Mouse (Mus musculus) MEL (cell line): ENCODE measurements at regions not wholly inside any gene's neighbourhood (a gene's known extent, or its start where the extent isn't known, plus 50 kb on each side); places are given as distances from the start of the nearest gene placed in this dataset.

ENCODE experiments used
- DNase-seq: peaks from one replicate; pipeline ENCODE4 v3.0.0; 2011; ENCODE audit warnings: low read depth, low spot score
- H3K27ac ChIP-seq: 2 replicates; pipeline ENCODE4 v1.5.1; 2012; ENCODE audit warnings: low read depth, mild to moderate bottlenecking, control low read depth, low read length, moderate library complexity; ENCODE audit not compliant: control insufficient read depth
- H3K27me3 ChIP-seq, 2 experiments: fragments of 150-350 bp in 1 of 2; sonication (generic) in 1 of 2; 2 replicates each; pipeline ENCODE4 v1.6.1; 2012; ENCODE audit warnings: low read length in 2 of 2, mild to moderate bottlenecking in 2 of 2, improper control_type of control experiment in 1 of 2, moderate library complexity in 1 of 2; ENCODE audit not compliant: insufficient read depth in 2 of 2, control insufficient read depth in 1 of 2
- H3K36me3 ChIP-seq, 2 experiments: 2 replicates each; pipeline ENCODE4 v1.6.1; 2012 to 2014; ENCODE audit warnings: low read length in 2 of 2, improper control_type of control experiment in 1 of 2, inconsistent platforms in 1 of 2, mild to moderate bottlenecking in 1 of 2; ENCODE audit not compliant: insufficient read depth in 2 of 2, control insufficient read depth in 1 of 2
- H3K4me1 ChIP-seq, 2 experiments: fragments of 150-350 bp in 1 of 2; sonication (generic) in 1 of 2; 2 replicates each; pipeline ENCODE4 v1.6.1; 2012; ENCODE audit warnings: low read length in 2 of 2, improper control_type of control experiment in 1 of 2, mild to moderate bottlenecking in 1 of 2; ENCODE audit not compliant: insufficient read depth in 2 of 2, control insufficient read depth in 1 of 2
- H3K4me3 ChIP-seq, 2 experiments: fragments of 150-350 bp in 1 of 2; sonication (generic) in 1 of 2; 2 replicates each; pipeline ENCODE4 v1.5.1; 2012; ENCODE audit warnings: low read depth in 2 of 2, low read length in 2 of 2, mild to moderate bottlenecking in 2 of 2, moderate library complexity in 2 of 2, control low read depth in 1 of 2, improper control_type of control experiment in 1 of 2; ENCODE audit not compliant: control insufficient read depth in 1 of 2, insufficient read depth in 1 of 2
- H3K79me2 ChIP-seq: 2 replicates; pipeline ENCODE4 v1.6.1; 2012; ENCODE audit warnings: mild to moderate bottlenecking, low read length, moderate library complexity; ENCODE audit not compliant: control insufficient read depth, poor library complexity, insufficient read depth
- H3K9ac ChIP-seq: 2 replicates; pipeline ENCODE4 v1.6.1; 2012; ENCODE audit warnings: low read depth, mild to moderate bottlenecking, control low read depth, low read length, moderate library complexity; ENCODE audit not compliant: control insufficient read depth, poor library complexity, severe bottlenecking
- H3K9me3 ChIP-seq: fragments of 150-350 bp; sonication (generic); replicated peaks from 2 replicates; pipeline ENCODE4 v1.6.1; 2012; ENCODE audit warnings: mild to moderate bottlenecking, low read length, improper control_type of control experiment, moderate library complexity; ENCODE audit not compliant: insufficient read depth
- BHLHE40 ChIP-seq: IDR thresholded peaks from 2 replicates; pipeline ENCODE4 v1.6.1; 2012; ENCODE audit warnings: low read depth, mild to moderate bottlenecking, inconsistent platforms, low read length, improper control_type of control experiment, borderline replicate concordance
- CHD2 ChIP-seq: IDR thresholded peaks from 2 replicates; pipeline ENCODE4 v1.6.1; 2011; ENCODE audit warnings: low read length, improper control_type of control experiment
- CTCF ChIP-seq, 3 experiments: IDR thresholded peaks in 2 of 3; conservative IDR thresholded peaks in 1 of 3; 2 replicates each; pipeline ENCODE4 v1.5.1; 2011 to 2012; ENCODE audit warnings: low read length in 3 of 3, low read depth in 2 of 3, mild to moderate bottlenecking in 2 of 3, improper control_type of control experiment in 1 of 3, inconsistent platforms in 1 of 3, mixed read lengths in 1 of 3, moderate library complexity in 1 of 3; ENCODE audit not compliant: control insufficient read depth in 1 of 3, insufficient read depth in 1 of 3, poor library complexity in 1 of 3, severe bottlenecking in 1 of 3
- E2F4 ChIP-seq: IDR thresholded peaks from 2 replicates; pipeline ENCODE4 v1.6.1; 2011; ENCODE audit warnings: low read depth, low read length, improper control_type of control experiment, borderline replicate concordance
- ELF1 ChIP-seq: IDR thresholded peaks from 2 replicates; pipeline ENCODE4 v1.6.1; 2014; ENCODE audit warnings: low read depth, mild to moderate bottlenecking, inconsistent platforms, low read length, improper control_type of control experiment, moderate library complexity
- ETS1 ChIP-seq: IDR thresholded peaks from 2 replicates; pipeline ENCODE4 v1.6.1; 2012; ENCODE audit warnings: low read depth, mild to moderate bottlenecking, inconsistent platforms, low read length, improper control_type of control experiment, moderate library complexity
- GABPA ChIP-seq: IDR thresholded peaks from 2 replicates; pipeline ENCODE4 v1.6.1; 2012; ENCODE audit warnings: low read depth, mild to moderate bottlenecking, inconsistent platforms, low read length, improper control_type of control experiment, moderate library complexity
- JUND ChIP-seq: IDR thresholded peaks from 2 replicates; pipeline ENCODE4 v1.6.1; 2011; ENCODE audit warnings: low read depth, mild to moderate bottlenecking, improper control_type of control experiment, low read length
- MAFK ChIP-seq: IDR thresholded peaks from 2 replicates; pipeline ENCODE4 v1.6.1; 2011; ENCODE audit warnings: low read depth, mild to moderate bottlenecking, low read length, improper control_type of control experiment, borderline replicate concordance
- MYC ChIP-seq: IDR thresholded peaks from 2 replicates; pipeline ENCODE4 v1.6.1; 2011; ENCODE audit warnings: low read depth, mild to moderate bottlenecking, low read length, improper control_type of control experiment, moderate library complexity
- NRF1 ChIP-seq: IDR thresholded peaks from 2 replicates; pipeline ENCODE4 v1.6.1; 2014; ENCODE audit warnings: low read depth, mild to moderate bottlenecking, inconsistent platforms, low read length, improper control_type of control experiment, moderate library complexity; ENCODE audit not compliant: poor library complexity, insufficient read depth, severe bottlenecking
- POLR2A ChIP-seq, 2 experiments: IDR thresholded peaks; 2 replicates each; pipeline ENCODE4 v1.6.1; 2011 to 2012; ENCODE audit warnings: low read length in 2 of 2, mild to moderate bottlenecking in 2 of 2, control low read depth in 1 of 2, improper control_type of control experiment in 1 of 2, low read depth in 1 of 2, moderate library complexity in 1 of 2; ENCODE audit not compliant: control insufficient read depth in 1 of 2, insufficient read depth in 1 of 2, poor library complexity in 1 of 2
- POLR2AphosphoS2 ChIP-seq: IDR thresholded peaks from 2 replicates; pipeline ENCODE4 v1.6.1; 2011; ENCODE audit warnings: low read length, improper control_type of control experiment
- POLR2AphosphoS5 ChIP-seq: IDR thresholded peaks from 2 replicates; pipeline ENCODE4 v1.6.1; 2012; ENCODE audit warnings: low read depth, borderline replicate concordance, mild to moderate bottlenecking, inconsistent platforms, low read length, moderate library complexity, mixed read lengths
- RCOR1 ChIP-seq: IDR thresholded peaks from 2 replicates; pipeline ENCODE4 v1.6.1; 2012; ENCODE audit warnings: low read depth, mild to moderate bottlenecking, inconsistent platforms, low read length, improper control_type of control experiment
- SIN3A ChIP-seq: IDR thresholded peaks from 2 replicates; pipeline ENCODE4 v1.6.1; 2012; ENCODE audit warnings: low read length, improper control_type of control experiment, inconsistent platforms
- SMC3 ChIP-seq: IDR thresholded peaks from 2 replicates; pipeline ENCODE4 v1.6.1; 2011; ENCODE audit warnings: low read depth, low read length, improper control_type of control experiment
- TBP ChIP-seq: IDR thresholded peaks from 2 replicates; pipeline ENCODE4 v1.8.0; 2011; ENCODE audit warnings: low read depth, low read length, improper control_type of control experiment
- UBTF ChIP-seq: IDR thresholded peaks from 2 replicates; pipeline ENCODE4 v1.6.1; 2012; ENCODE audit warnings: low read depth, mild to moderate bottlenecking, inconsistent platforms, low read length, improper control_type of control experiment, moderate library complexity, borderline replicate concordance; ENCODE audit not compliant: insufficient read depth
- USF1 ChIP-seq: IDR thresholded peaks from 2 replicates; pipeline ENCODE4 v1.6.1; 2014; ENCODE audit warnings: low read depth, mild to moderate bottlenecking, inconsistent platforms, low read length, improper control_type of control experiment, moderate library complexity
- ZKSCAN1 ChIP-seq: IDR thresholded peaks from 2 replicates; pipeline ENCODE4 v1.6.1; 2012; ENCODE audit warnings: low read depth, mild to moderate bottlenecking, inconsistent platforms, low read length, improper control_type of control experiment, moderate library complexity
- ZMIZ1 ChIP-seq: IDR thresholded peaks from 2 replicates; pipeline ENCODE4 v1.6.1; 2012; ENCODE audit warnings: low read depth, mild to moderate bottlenecking, inconsistent platforms, low read length, improper control_type of control experiment, moderate library complexity

- no peak overlapping the region for H3K27ac ChIP-seq
- no peaks in the 10 kb centered on the region for H3K9me3 ChIP-seq
- no peak overlapping the region for H3K9ac ChIP-seq
- H3K36me3 ChIP-seq = no peaks in the 10 kb centered on the region
- no peak overlapping the region for H3K4me3 ChIP-seq
- no peak for DNase-seq
- H3K79me2 ChIP-seq = no peaks in the 10 kb centered on the region
- H3K4me1 ChIP-seq = no peaks in the 10 kb centered on the region
- TF ChIP-seq SIN3A = no peak
- TF ChIP-seq TBP = no peak
- no peak for TF ChIP-seq USF1
- no peak for TF ChIP-seq ZKSCAN1
- no peak for TF ChIP-seq ZMIZ1
- no peak for TF ChIP-seq E2F4
- no peak for TF ChIP-seq NRF1
- no peak for TF ChIP-seq ETS1
- no peak for TF ChIP-seq RCOR1
- no peaks in the 10 kb centered on the region for H3K27me3 ChIP-seq
Observed at GRCm38 (mm10) chr4:8965563-8965962, 726.7 kb upstream of the Car8 start.

- Histone ChIP-seq H3K27me3 (no peaks in the 10 kb centered on the region), H3K9me3 (no peaks in the 10 kb centered on the region), H3K4me1 (no peaks in the 10 kb centered on the region), H3K27ac (no peak overlapping the region), H3K36me3 (no peaks in the 10 kb centered on the region), H3K79me2 (no peaks in the 10 kb centered on the region), H3K9ac (no peak overlapping the region), H3K4me3 (no peak overlapping the region)
- no peak for TF ChIP-seq UBTF
- no peak for TF ChIP-seq CTCF (IDR thresholded peaks at IDR 0.05 in 2 of 3, conservative IDR thresholded peaks at IDR 0.05 in 1 of 3; ENCODE audit: control insufficient read depth in 1 of 3, insufficient read depth in 1 of 3, low read depth in 2 of 3, low read length in 3 of 3, poor library complexity in 1 of 3, severe bottlenecking in 1 of 3)
- TF ChIP-seq POLR2AphosphoS5 = no peak
- TF ChIP-seq SMC3 = no peak
- TF ChIP-seq JUND = no peak
- no peak for TF ChIP-seq MAFK
- no peak for TF ChIP-seq POLR2AphosphoS2
- TF ChIP-seq MYC = no peak
- no peak for TF ChIP-seq ELF1
- no peak for TF ChIP-seq TBP
- TF ChIP-seq CHD2 = no peak
- no peak for TF ChIP-seq BHLHE40
- no peak for TF ChIP-seq POLR2A (IDR thresholded peaks at IDR 0.05; ENCODE audit: control insufficient read depth in 1 of 2, insufficient read depth in 1 of 2, low read depth in 1 of 2, low read length in 2 of 2, poor library complexity in 1 of 2)
- TF ChIP-seq GABPA = no peak
- no peak for TF ChIP-seq RCOR1
- DNase-seq = no peak
Observed at GRCm38 (mm10) chr4:8962959-8963572, 724.2 kb upstream of the Car8 start.
